Mouse (Mus musculus): ENCODE measurements around the gene Fzr1.

Fzr1 gene

DNA sequence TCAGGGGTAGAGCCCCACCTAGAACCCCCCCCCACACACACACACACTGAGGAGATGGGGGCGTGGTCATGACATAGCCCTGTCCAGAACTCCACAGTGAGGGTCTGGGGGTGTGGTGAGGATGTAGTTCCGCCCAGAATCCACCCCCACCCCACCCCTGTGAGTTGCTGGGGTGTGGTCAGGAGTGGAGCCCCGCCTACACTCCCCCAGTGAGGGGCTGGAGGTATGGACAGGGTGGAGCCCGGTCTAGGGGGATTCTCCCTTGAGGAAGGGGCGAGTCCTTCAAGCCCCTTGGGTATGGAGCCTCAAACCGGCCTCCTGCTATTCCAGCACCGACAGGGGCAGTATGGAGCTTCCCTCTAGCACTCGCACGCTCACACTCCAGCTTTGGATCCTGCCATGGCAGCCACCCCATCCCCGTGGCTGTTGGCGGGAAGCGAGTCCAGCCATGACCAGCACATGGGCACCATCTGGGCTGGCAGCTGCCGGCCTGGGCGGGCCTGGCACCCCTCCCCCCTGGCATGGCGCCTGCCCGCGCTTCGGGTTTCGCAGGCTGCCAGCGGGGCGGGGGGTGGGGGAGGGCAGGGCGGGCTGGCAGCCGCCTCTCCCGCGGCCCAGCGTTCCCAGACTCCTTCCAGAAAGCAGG lies 38.4 kb upstream of the Fzr1 start:
- peak; percentile 93 for DNase-seq (ENCODE audit: low read depth)

DNA sequence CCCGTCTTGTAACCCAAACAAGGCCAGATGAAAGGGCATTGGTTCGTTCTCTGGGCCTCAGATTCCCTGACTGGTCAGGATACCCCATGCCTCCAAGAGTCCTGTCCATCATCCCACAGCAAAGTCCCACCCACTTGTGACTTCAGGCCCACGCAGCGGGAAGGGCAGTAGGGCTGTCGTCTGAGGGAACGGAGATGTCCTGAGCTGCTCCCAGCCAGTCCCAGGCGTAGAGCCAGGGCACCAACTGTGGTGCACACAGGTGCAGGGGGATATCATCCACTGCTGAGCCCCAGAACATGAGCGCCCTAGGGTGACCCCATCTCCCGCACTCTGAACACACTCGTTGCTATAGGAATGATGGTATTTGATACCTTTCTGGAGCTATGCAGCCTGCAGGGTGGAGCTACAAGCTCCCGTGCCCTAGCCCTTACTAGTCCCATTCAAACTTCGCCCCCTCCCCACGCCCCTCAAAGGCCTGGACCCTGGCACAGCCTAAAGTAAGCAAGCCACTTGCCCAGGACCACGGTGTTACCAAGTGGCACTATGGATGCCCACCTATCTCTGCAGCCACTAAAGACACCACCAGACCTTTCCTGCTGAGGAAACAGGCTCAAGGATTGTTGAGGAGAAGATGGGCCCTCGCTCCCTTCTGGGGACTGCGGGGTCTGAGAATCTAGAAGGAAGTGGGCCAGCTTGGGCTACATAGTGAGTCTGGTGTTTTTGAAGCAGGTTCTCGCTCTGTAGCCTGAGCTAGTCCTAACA lies 37.4 kb upstream of the Fzr1 start:
- DNase-seq (ENCODE audit: low read depth) = no peak

DNA sequence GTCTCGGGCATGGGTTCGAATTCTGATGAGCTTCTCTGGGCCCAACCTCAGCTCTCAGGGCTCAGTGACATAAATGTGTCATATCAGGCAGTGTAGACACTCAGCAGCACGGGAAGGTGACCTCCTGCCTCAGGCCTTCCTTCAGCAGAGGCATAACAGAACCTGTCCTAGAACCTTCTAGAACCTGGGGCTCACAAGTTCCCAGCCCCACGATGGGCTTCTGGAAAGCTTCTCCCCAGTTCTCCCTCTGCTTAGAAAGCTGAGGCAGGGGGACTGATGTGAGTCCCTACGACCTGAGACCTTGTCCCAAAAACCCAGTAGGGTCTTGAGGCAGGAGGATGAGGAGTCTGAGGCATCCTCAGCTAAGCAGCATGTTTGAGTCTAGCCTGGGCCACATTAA lies 36.8 kb upstream of the Fzr1 start:
- no peak for DNase-seq (ENCODE audit: low read depth)

DNA sequence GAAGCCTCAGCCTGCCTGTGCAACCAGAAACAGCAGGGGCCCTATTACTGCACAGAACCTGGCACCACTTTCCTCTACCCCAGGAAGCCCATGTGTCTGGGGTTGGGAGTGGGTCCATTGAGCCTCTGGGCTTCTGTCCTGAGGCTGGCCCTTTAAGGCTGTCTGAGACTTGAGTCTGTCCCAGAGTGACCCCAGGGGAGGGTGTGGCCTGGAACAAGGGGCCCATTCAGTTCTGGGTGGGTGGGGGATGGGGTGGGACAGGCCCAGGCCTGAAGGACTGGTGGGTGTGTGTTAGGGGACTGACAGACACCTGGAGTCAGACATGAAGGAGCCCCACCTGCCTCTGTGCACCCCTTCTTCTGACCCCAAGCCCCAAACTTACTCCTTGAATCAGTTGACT lies 36.4 kb upstream of the Fzr1 start:
- peak; percentile 62 for DNase-seq (ENCODE audit: low read depth)

DNA sequence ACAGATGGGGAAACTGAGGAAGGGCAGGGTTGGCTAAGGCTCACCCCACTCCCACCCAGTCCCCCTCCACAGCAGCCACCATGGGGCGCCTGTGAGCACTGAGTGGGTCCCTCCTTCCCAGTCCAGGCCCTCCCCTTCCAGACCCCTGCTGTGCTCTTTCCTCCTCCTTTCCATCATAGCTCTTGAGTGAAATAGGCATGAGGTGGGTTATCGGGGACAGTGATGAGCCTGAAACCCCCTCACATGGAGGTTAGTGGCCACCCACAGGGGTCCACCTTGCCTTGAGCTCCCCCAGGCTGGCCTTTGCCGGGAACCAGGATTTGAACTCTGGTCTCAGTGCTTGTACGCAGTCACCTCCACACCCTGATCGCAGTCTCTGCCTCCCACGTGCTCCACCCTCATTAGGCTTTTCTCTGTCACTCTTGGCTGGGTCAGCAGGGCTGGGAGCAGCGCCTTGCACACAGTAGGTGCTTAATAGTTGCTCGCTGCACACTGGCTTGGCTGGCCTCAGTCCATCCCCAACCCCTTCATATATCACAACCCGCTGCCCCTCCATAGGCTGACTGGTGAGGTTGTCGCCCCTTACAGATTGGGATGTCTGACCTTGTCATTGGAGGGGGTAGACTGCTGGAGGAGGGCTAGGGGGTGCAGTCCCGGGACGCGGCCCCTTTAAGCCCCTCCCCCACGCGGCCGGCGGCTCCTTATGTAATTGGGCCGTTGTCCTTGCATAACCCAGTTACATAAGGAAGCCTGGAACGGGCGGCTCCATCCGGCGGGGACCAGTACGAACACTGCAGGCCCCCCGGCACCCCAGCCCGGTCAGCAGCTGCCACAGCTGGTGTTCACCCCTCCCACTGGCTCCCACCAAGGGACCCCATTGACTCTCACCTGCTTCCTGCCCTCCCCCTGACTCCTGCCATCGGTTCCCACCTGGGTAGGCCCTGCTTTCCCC lies 35.3 kb upstream of the Fzr1 start:
- DNase-seq (ENCODE audit: low read depth) = peak; percentile 32

DNA sequence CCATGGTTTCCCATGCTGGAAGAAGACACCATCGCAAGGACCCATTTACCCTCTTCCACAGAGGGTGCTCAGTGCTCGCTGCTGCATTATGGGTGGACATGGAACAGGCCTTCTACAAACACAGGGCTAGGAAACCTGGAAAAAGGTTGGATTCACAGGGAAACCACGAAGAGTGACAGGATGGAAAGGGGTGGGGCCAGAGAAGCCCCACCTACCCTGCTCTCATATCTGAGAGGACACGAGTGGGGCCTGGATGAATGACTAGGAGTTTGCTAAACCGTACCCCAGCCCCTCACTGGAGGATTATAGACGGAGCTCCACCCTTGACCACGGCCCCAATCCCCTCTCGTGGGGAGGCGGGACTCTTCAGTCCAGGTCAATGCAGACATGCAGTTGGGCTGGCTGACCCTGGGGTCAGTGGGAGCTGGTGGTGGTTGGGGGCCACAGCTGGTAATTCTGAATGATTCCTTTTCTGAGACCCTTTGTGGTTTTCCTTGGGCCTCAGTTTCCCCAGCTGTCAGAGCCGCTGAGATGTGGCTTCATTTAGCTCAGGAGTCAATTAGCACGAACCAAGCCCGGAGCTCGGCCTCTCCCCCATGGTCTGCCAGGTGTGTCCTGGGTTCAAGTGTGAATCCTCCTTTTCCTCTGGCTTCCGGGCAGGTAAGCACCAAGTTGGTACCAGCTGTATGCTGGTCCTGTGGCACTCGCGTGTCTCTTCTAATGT lies 34.4 kb upstream of the Fzr1 start:
- peak; percentile 41 for DNase-seq (ENCODE audit: low read depth)

DNA sequence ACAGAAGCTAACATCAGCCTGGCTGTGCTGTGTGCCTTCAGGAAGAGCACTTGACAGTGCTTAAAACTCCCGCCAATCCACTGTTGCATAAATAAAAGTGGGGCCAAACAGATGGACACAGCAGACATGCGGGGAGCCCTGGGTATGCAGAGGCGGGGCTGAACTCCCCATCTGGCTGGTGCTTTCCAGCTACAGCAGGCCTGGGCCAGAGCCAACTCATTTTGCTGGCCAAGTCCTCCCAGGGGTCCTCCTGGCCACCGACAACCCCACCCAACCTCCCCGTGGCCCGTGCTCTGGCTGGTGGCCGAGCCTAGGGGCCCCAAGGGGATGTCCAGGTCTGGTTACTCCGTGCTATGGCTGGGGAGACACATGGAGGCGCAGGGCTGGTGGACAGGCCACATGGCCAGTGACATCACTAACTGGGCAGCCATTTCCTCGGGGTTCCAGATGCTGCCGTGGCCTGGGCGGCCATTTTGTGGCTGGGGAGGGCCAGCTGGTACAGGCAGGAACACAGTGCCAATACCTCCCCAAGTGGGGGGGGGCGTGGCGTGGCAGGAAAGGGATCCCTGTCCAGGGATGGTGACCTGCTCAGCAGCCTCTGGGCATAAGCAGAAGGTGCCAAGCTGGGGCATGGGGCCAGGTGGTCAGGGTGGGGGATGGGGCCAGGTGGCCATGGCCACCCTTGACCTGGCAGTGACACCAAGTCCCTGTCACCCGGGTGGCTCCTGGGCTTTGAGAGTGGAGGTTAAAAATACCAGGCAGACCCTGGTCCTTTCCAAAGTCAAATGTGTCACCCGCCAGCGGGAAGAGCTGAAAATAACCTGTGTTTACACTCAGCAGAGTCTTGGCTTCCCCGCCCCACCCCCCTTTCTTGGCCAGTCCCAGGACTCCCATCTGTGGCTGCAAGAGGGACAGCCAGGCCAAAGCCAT lies 33.4 kb upstream of the Fzr1 start:
- peak; percentile 81 for DNase-seq (ENCODE audit: low read depth)

DNA sequence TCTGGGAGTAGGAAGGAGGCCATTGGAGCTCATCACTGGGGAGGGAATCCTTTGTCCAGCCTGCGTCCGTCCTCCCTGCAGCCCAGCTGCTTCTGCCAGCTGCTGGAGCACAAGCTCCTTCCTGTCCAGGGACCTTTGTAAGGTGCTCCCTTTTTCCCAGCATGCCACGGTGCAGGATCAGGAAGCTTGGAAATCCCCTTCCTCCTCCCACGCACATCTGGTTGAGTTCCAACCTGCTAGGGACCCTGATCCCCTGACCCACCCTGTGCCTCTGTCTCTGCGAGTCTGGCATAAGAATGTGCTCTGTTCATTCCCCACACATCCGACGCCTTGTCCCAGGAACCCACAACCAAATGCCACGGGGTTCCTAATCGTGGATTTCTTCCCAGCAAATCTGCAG lies 32.7 kb upstream of the Fzr1 start:
- DNase-seq (ENCODE audit: low read depth) = no peak

DNA sequence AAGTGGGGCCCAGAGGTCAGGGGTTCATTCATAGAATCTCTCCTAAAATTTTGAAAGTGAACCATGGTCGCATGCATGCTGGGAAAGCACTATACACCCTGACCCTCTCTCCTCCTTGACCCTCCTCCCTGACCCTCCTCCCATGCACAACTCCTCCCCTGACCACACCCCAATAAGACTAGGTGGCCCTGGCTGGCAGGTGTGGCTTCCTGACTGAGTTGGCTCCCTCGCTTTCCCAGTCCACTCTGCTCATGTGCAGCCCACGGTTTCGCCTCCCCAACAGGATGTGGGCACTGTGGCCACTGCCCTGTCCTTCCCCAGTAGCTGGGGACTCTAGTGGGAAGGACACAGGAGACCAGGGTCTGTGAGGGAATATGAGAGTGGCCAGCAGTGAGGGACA lies 32.0 kb upstream of the Fzr1 start:
- no peak for DNase-seq (ENCODE audit: low read depth)

DNA sequence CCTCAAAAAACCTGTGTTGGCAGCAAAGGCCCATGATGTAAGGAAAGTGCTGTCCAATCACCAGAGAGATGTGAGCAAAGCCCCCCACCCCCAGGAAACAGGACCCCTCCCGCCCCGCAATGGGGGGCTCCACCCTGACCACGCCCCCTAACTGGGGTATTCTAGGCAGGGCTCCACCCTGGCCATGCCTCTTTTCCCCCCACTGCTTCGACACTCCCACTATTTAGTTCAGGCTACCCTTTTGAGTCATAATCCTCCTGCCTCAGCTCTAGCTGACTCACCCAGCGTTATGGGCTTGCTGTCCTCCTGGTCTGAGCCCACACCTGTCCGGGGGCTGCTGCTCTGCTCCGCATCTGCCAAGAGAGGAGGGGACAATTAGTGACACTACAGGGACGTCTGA lies 31.0 kb upstream of the Fzr1 start:
- no peak for DNase-seq (ENCODE audit: low read depth)

DNA sequence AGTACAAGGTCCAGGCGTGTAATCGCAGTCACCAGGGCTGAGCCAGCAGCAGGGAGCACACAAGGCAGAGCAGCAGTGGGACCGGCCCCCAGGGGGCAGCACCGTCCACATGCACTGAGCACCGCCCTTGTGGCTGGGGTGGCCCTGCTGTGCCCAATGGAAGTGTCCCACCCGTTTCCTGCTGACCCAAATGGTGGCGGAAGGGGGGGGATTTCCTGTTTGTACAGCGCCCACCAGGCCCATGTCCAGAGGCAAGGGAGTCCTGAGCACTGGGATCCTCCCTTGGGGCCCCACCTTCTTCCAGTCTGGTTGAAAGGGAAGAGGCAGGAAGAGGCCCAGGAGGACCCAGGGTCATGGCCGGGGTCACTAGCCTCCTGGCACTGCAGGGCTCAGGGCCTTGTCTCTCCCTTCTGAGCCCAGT lies 30.6 kb upstream of the Fzr1 start:
- DNase-seq (ENCODE audit: low read depth) = peak; percentile 71

DNA sequence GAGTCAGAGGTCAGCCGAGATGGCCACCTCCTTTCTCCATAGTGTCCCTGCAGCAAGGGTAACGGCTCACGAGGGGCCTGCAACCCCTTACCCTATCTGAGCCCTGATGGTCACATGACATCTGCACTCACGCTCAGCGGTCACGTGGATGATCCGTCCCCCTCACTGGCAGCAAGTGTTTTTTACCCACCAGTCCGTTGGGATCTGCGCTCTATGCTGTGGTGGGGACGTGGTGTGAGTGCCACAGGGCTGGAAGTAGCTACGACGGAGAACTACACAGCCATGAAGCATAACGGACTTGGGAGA lies 30.1 kb upstream of the Fzr1 start:
- DNase-seq (ENCODE audit: low read depth) = no peak

DNA sequence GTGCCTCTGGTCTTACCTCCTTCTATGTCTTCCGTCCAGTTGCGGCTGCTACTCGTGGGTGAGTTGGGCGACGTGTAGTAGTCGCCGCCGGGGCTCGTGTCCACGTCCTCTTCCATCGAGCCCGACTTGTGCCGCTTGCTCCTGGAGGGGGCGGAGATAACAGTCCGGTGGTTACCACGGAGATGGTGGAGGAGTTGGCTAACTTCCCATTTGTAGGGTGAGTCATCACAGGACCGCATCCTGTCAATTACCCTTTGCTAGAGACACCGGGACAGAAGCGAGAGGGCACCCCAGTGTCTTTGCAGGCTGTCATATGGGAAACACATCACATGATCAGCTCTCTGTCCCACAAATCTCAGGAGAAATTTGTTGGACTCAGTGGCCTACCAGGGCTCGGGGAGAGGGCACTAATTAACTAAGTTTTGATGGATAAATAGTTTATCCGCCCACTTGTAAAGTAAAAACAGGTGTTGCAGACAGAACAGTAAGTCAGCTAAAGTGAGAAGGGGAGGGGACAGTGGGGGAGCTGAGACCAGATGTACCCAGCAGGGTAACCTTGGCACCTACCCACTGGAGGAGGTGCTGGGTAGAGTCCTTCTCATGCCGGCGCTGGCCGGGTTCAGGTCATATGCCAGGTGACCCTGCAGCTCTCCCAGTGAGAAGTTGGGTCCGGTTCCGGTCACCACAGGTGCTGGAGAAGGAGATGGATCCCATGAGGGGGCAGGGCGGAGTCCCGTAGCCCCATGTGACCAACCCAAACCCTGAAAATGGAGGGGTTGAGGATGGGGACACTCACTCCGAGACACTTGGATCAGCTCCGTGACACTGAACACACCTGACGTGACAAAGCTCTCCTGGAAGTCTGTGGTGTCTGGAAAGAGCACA lies 29.5 kb upstream of the Fzr1 start:
- DNase-seq (ENCODE audit: low read depth) = peak; percentile 97

DNA sequence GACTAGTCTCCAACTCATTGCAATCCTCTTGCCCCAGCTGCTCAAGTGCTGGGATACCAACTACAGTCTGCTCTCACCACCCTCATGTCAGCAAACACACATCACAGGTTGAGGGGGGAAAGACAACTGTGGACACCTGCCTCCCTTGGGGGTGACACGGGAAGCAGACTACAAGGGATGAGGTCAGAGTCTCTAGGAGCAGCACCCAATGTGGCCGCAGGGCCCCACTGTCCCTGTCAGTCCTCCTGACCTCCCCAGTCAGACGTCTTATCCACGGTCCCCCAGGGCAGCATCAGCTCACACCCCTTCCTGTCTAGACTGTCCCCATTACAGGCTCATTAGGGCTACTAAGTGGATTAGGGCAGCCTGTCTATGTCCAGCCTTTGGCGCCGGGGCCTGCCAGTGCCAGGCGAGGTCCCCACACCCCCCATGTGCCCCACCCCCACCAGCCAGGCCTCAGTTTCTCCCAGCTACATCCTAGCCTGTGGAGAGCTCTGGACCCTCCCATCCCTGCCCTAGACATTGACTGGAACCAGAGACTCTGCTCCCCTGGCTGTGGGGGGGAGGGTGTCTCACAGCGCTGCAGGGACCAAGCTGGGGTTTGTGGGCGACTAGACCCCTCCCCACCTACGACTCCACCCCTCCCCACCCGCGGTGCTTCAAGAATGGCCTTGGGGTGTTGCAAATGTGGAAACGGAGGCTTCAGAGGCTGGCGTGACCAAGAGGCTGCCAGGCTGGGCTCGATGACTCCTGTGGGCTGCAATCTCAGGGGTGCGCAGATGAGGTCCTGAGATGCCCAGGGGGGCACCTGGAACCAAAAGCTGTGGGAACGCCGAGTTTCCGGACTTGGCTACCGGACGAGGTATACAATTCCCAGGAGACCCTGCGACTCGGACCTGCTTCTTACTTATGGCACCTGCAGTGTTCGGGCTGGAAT lies 28.5 kb upstream of the Fzr1 start:
- no peak for DNase-seq (ENCODE audit: low read depth)

DNA sequence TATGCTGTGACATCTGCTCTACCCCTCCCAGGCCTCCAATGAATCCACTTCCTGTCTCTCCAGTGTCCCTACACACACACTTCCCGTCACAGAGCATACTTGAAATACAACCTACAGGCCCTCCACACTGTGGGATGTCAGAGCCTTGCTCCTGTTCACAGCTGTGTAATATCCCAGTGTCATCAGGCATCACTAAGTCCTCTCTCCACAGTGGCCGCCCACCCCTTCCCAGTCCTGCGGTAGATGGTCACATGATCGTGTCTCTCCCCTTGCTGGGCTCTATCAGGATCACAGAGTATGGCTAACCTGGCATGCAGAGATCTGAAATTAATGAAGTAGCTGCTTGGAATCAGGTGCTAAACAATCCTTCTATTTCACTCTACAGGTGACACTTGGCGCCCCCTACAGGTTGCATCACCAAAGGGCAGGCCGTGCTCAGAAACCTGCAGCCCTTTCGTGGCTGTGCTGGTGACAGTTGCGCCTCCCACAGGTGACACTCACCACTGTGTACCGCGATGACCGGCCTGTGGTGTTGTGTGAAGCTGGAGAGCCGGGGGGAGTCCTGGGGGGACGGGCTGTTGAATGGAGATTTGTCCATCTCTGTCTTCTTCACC lies 27.4 kb upstream of the Fzr1 start:
- peak; percentile 66 for DNase-seq (ENCODE audit: low read depth)

DNA sequence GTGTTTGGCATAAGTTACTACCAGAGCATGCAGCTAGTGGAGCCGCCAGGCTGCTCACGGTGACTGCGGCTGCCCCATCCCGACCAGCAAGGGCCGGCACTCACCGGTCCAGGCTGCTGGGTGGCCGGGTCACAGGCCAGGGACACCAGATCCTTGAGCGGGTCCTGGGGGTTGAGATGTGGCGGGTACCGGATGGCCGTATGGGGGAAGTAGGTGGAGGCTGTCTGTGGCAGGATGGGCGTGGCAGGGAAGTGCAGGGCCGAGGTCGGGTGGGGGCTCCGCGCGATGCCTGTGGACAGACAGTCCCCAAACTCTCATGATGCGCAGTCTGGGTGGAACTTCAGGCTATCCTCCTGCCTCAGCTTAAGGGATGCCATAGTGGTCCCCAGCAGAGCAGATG lies 26.4 kb upstream of the Fzr1 start:
- DNase-seq (ENCODE audit: low read depth) = no peak

DNA sequence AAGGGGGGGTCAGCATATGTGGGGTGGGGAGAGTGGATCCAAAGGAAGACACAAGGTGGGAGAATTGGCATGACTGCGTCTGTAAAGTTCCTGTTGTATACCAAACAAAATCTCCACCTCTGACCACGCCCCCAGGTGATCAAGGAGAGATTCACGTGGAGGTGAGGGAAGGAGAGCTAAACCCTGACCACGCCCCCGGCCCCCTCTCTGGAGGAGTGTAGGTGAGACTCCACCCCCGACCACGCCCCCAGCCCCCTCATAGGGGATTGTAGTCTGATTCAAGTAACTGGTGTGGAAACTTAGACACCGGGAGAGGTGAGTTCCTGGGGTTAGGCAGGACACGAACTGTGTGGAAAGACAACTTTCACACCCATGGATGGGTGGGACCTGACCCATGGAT lies 25.8 kb upstream of the Fzr1 start:
- DNase-seq (ENCODE audit: low read depth) = no peak

DNA sequence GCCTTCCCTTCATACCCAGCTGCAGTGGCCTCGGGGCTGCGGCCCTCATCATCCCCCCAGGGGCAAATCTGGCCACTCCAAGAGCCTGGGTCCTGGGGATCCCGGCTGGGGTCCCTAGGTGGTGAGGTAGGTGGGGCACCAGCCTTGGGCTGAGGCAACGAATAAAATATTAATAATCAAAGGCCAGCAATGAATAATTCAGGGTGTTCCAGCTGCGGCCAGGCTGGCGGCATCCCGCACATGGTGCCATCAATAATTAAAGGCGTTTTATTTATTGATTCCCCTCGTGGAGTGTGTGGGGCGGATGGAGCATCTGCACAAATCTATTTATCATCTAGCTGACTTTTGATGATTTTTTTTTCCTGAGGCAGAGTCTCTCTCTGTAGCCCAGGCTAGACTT lies 25.2 kb upstream of the Fzr1 start:
- DNase-seq (ENCODE audit: low read depth) = no peak

Measured in NIH3T3 (cell line).